Mouse (Mus musculus) forebrain, embryonic 16.5 days (tissue): ENCODE results near the gene Nudt17. TPM values are rescaled to one million over a fixed set of nuclear protein-coding genes. Genes with fewer than 3 reads are reported as not detected.
"Not testable (repeated sequence)": the region's sequence is repeated elsewhere in the genome, so short reads cannot be mapped to it uniquely, and the experiment has no call there.

Experiments
- ATAC-seq: fragments of 200-750 bp; cut with Nextera tagmentation; 2 replicates; pipeline ENCODE4 v1.8.0; 2017; ENCODE audit warnings: mild to moderate bottlenecking, moderate library complexity
- H3K27ac ChIP-seq: fragments of 300-500 bp; sonication (generic); 2 replicates; pipeline ENCODE4 v1.5.1; 2014; ENCODE audit warnings: low read length, control low read depth
- H3K27me3 ChIP-seq: fragments of 300-500 bp; sonication (generic); replicated peaks from 2 replicates; pipeline ENCODE4 v1.6.1; 2014; ENCODE audit warnings: low read length; ENCODE audit not compliant: control insufficient read depth, insufficient read depth
- H3K36me3 ChIP-seq: fragments of 300-500 bp; sonication (generic); 2 replicates; pipeline ENCODE4 v1.6.1; 2014; ENCODE audit not compliant: control insufficient read depth, insufficient read depth
- H3K4me1 ChIP-seq: fragments of 300-500 bp; sonication (generic); replicated peaks from 2 replicates; pipeline ENCODE4 v1.6.1; 2014; ENCODE audit warnings: low read length; ENCODE audit not compliant: control insufficient read depth, insufficient read depth
- H3K4me2 ChIP-seq: fragments of 300-500 bp; sonication (generic); 2 replicates; pipeline ENCODE4 v1.6.1; 2014; ENCODE audit warnings: mild to moderate bottlenecking, low read length, control low read depth
- H3K4me3 ChIP-seq: fragments of 300-500 bp; sonication (generic); replicated peaks from 2 replicates; pipeline ENCODE4 v1.5.1; 2014; ENCODE audit warnings: mild to moderate bottlenecking, low read length, control low read depth
- H3K9ac ChIP-seq: fragments of 300-500 bp; sonication (generic); replicated peaks from 2 replicates; pipeline ENCODE4 v1.6.1; 2014; ENCODE audit warnings: low read depth, low read length, control low read depth
- H3K9me3 ChIP-seq: fragments of 300-500 bp; sonication (generic); 2 replicates; pipeline ENCODE4 v1.6.1; 2016; ENCODE audit warnings: low read length; ENCODE audit not compliant: control insufficient read depth
- WGBS: fragments of 180-500 bp; shearing (Covaris S2); extraction: QIAGEN DNeasy Blood & Tissue Kit; methylation state at CpG from one replicate; pipeline ENCODE4 v1.1.7; 2014; 5-methylcytosine and 5-hydroxymethylcytosine counted together
- polyA plus RNA-seq: library from polyadenylated mRNA; unstranded; fragments of >200 nt; fragmentation: Nextera tagmentation; extraction: Ambion mirVana; gene quantifications from 2 replicates; pipeline ENCODE4 v1.2.1, GENCODE M21; 2015

Nudt17 gene
- polyA plus RNA-seq, 1 experiment from 2014 or later = 6.2 TPM

- peaks cover 11% of the 10 kb centered on the region for H3K4me1 ChIP-seq
- no peak overlapping the region for H3K9ac ChIP-seq
- no peak overlapping the region for H3K4me3 ChIP-seq
- 79% methylated on average over 1 of the region's 1 CpGs for WGBS
- no peaks in the 10 kb centered on the region for H3K36me3 ChIP-seq
- no peak overlapping the region for H3K27ac ChIP-seq
- H3K4me2 ChIP-seq = no peak overlapping the region
- no peak for ATAC-seq
- H3K9me3 ChIP-seq = no peaks in the 10 kb centered on the region
- 0 out of 2 replicates have a peak, but pooled peaks cover 2% of the 10 kb centered on the region for H3K27me3 ChIP-seq
These were observed 14.8 kb downstream of the Nudt17 start for GRCm38 (mm10) chr3:96693579-96693978.

DNA sequence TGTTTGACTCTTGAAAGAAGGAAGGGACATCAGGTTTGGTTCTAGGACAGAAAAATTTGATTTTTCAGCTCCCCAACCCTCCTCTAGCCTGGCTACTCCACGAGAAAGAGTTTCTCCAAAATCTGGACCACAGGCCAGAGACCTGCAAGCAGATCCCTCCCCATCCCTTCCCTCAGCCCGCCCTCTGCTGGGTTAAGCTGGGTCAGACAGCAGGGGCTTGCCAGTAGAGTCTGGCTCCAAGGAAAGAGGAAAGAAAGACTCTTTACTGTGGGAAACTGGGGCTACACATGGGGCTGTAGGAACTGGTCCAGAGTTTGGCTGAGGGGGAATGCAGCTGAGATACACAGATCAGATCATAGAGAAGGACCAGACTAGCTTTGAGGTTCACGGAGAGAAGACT, 15.9 kb downstream of the Nudt17 start:
- Histone ChIP-seq H3K9me3 (no peaks in the 10 kb centered on the region), H3K36me3 (no peaks in the 10 kb centered on the region), H3K9ac (no peak overlapping the region), H3K4me3 (no peak overlapping the region), H3K27ac (no peak overlapping the region), H3K27me3 (0 out of 2 replicates have a peak, but pooled peaks cover 2% of the 10 kb centered on the region), H3K4me2 (no peak overlapping the region), H3K4me1 (peaks cover 8% of the 10 kb centered on the region)
- no peak for ATAC-seq
- 10% methylated on average over 3 of the region's 3 CpGs for WGBS

DNA sequence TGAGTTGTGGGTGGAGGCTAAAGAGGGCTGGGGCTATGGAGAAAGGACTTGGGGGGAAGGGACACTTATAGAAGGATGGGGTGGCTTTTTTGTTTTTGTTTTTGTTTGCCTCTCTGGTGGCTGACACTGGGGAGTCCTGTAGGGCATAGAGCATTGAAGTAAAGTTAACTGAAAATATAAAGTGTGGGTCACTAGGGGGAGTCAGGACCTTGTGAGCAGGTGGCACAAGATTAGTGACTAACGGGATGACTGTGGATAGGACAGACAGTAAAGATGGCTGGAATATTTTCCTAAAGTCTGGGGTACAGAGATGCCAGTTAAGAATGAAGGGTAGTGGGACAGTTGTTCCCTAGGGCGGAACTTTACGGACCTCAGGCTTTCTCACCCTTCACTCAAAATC, 18.1 kb downstream of the Nudt17 start:
- Histone ChIP-seq H3K4me2 (no peak overlapping the region), H3K27ac (no peak overlapping the region), H3K9me3 (no peaks in the 10 kb centered on the region), H3K4me1 (no peaks in the 10 kb centered on the region; the same call in 1 of the 2 replicates), H3K36me3 (no peaks in the 10 kb centered on the region), H3K27me3 (no peaks in the 10 kb centered on the region), H3K4me3 (no peak overlapping the region), H3K9ac (no peak overlapping the region)
- WGBS = 46% methylated on average over 3 of the region's 3 CpGs
- ATAC-seq = no peak

DNA sequence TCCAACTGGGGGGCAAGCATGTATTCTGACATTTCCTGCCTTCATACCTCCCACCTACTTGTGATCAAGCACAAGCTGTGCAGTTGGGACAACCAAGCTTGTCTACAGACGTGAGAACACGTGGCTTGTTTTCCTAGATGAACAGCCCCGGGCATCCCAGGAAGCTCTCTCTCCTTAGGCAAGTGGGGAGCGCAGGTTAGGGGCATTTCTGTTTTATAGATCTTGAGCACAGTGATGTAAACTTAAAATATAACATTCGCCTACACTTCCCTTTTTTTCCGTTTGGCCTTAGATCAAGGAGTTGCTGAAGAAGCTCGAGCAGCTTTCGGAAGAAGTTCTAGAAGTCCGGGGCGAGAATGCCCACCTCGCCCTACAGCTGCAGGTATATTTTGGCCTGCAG, 19.5 kb downstream of the Nudt17 start:
- H3K9ac ChIP-seq = no peak overlapping the region
- H3K9me3 ChIP-seq = no peaks in the 10 kb centered on the region
- H3K4me1 ChIP-seq = peaks cover 5% of the 10 kb centered on the region; the same call in 1 of the 2 replicates
- H3K4me3 ChIP-seq = no peak overlapping the region
- ATAC-seq = no peak
- no peak overlapping the region for H3K27ac ChIP-seq
- 88% methylated on average over 11 of the region's 11 CpGs for WGBS
- H3K36me3 ChIP-seq = no peaks in the 10 kb centered on the region
- H3K27me3 ChIP-seq = no peaks in the 10 kb centered on the region
- H3K4me2 ChIP-seq = no peak overlapping the region

GRCm38 (mm10) chr3:96686057-96686456, 22.3 kb downstream of the Nudt17 start:
- H3K4me1 ChIP-seq = not testable (repeated sequence)

DNA sequence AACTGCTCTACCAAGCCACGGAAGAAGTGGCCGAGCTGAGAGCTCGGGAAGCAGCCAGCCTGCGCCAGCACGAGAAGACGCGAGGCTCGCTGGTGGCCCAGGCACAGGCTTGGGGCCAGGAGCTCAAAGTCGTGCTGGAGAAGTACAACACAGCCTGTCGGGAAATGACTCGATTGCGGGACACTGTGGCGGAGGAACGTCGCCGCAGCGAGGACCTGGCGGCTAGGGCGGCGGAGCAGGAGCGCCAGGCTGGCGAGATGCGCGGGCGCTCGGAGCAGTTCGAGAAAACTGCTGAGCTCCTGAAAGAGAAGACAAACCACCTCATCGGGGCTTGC, 23.6 kb downstream of the Nudt17 start:
- peak overlapping the region; percentile 26 for H3K9ac ChIP-seq

More at GRCm38 (mm10) chr3:96686057-96686456, 22.3 kb downstream of the Nudt17 start:
- WGBS = 90% methylated on average over 5 of the region's 5 CpGs
- not testable (repeated sequence) for H3K27me3 ChIP-seq, H3K36me3 ChIP-seq, H3K27ac ChIP-seq, H3K4me3 ChIP-seq, H3K9ac ChIP-seq, H3K9me3 ChIP-seq, ATAC-seq, H3K4me2 ChIP-seq

GRCm38 (mm10) chr3:96684151-96684821, 24.1 kb downstream of the Nudt17 start:
- H3K4me3 ChIP-seq = peak overlapping the region; percentile 28
- no peaks in the 10 kb centered on the region for H3K9me3 ChIP-seq

More for the DNA sequence above, 23.6 kb downstream of the Nudt17 start:
- Histone ChIP-seq H3K36me3 (no peaks in the 10 kb centered on the region), H3K27ac (no peak overlapping the region), H3K4me3 (peak overlapping the region; percentile 28), H3K27me3 (no peaks in the 10 kb centered on the region), H3K9me3 (no peaks in the 10 kb centered on the region), H3K4me2 (peak overlapping the region; percentile 35), H3K4me1 (0 out of 2 replicates have a peak, but pooled peaks cover 5% of the 10 kb centered on the region)
- no peak for ATAC-seq
- WGBS = 45% methylated on average over 28 of the region's 28 CpGs

DNA sequence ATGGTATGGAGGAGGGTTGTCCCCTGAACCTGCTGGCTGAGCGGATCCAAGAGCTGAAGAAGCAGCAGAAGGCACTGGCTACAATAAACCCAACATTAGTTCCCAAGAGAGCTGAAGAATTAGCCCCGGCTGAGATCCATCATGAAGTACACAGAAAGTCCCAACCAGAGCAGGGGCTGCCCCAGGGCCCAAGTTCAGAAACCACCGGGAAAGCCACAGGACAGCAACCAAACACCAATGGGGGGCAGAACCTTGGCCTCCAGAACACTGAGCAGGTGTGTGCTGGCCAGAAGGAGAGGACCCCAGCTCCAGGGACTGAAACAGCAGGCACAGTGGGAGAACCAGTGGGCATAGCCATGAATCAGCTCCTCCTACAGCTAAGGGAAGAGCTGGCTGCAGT, 24.9 kb downstream of the Nudt17 start:
- no peaks in the 10 kb centered on the region for H3K36me3 ChIP-seq
- no peak overlapping the region for H3K27ac ChIP-seq
- H3K4me2 ChIP-seq = no peak overlapping the region
- H3K27me3 ChIP-seq = no peaks in the 10 kb centered on the region
- ATAC-seq = no peak
- 97% methylated on average over 3 of the region's 3 CpGs for WGBS
- no peak overlapping the region for H3K9ac ChIP-seq
- H3K4me3 ChIP-seq = no peak overlapping the region
- H3K9me3 ChIP-seq = no peaks in the 10 kb centered on the region
- 0 out of 2 replicates have a peak, but pooled peaks cover 5% of the 10 kb centered on the region for H3K4me1 ChIP-seq

More at GRCm38 (mm10) chr3:96684151-96684821, 24.1 kb downstream of the Nudt17 start:
- Histone ChIP-seq H3K27ac (no peak overlapping the region), H3K27me3 (no peaks in the 10 kb centered on the region), H3K36me3 (no peaks in the 10 kb centered on the region), H3K4me2 (peak overlapping the region; percentile 35), H3K9ac (peak overlapping the region; percentile 26; the same call in 1 of the 2 replicates), H3K4me1 (0 out of 2 replicates have a peak, but pooled peaks cover 5% of the 10 kb centered on the region)
- 63% methylated on average over 17 of the region's 17 CpGs for WGBS
- ATAC-seq = no peak

DNA sequence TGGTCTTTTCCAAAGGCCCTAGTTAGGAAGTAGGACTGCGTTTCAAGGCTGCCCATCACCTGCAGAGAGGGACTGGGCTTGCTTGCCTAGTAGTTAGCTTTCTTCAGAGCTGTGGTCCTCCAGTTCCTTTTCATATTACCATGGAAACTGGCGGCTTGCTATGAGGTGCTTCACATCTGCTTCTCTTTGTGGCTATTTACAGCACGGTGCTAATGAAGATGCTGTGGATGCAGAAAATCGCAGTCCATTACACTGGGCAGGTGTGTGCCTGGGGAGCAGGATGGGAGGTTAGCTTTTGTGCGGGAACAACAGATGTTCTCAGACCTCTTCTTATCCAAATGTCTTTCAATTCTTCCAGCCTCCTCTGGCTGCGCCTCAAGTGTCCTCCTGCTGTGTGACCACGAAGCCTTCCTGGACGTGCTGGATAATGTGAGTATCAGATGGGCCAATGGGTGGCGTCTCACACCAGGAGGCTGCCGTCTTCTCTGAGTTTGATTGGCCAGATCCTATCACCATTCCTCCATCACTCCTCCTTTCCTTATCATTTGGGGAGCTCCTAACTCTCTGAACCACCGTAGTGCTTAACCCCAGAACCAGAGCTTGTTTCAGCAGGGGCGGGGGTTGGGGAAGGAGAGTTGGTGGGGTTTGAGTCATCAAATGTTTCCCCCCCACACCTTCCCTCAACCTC, 27.9 kb downstream of the Nudt17 start:
- no peak overlapping the region for H3K9ac ChIP-seq
- WGBS = 19% methylated on average over 12 of the region's 12 CpGs
- no peak overlapping the region for H3K27ac ChIP-seq
- no peak overlapping the region for H3K4me2 ChIP-seq
- H3K27me3 ChIP-seq = no peaks in the 10 kb centered on the region
- 0 out of 2 replicates have a peak, but pooled peaks cover 5% of the 10 kb centered on the region for H3K4me1 ChIP-seq
- no peak overlapping the region for H3K4me3 ChIP-seq
- no peaks in the 10 kb centered on the region for H3K36me3 ChIP-seq
- peak; percentile 67 for ATAC-seq
- H3K9me3 ChIP-seq = no peaks in the 10 kb centered on the region
